11 mouse cellular contexts compared by ENCODE assay signal in genomic region chr9:46913238-46913637, GRCm38 (mm10).
DNase-seq lines count a peak whose midpoint lies in the region; ATAC-seq and TF ChIP-seq lines count a peak whose summit lies in the region.
"Had no signal": no experiment of that assay in that cellular context is flagged by ENCODE, and none has a peak within 500 bp of the region (broad histone marks: within the 10 kb centered on the region; RNA-seq: fewer than 3 reads in every experiment).

No protein-coding gene starts in this region.

- H3K4me1 ChIP-seq in lung, postnatal 0 days (ENCODE audit: insufficient read depth, low read depth, low read length) = no peaks in the 10 kb centered on the region
- no peaks in the 10 kb centered on the region for H3K4me1 ChIP-seq in lung, adult 2 months (ENCODE audit: control insufficient read depth, insufficient read depth, low read length)
- peaks cover 38% of the 10 kb centered on the region for H3K4me1 ChIP-seq in forebrain, embryonic 13.5 days

- no peak for TF ChIP-seq POLR2A in lung, adult 2 months (IDR thresholded peaks at IDR 0.05; ENCODE audit: borderline replicate concordance, extremely low read depth, low read depth, low read length)

- H3K4me2 ChIP-seq in lung, postnatal 0 days (replicated peaks; ENCODE audit: low read depth, low read length) = no peak overlapping the region
- no peak overlapping the region for H3K4me2 ChIP-seq in forebrain, embryonic 13.5 days
- H3K4me2 ChIP-seq: heart, embryonic 15.5 days; neural tube, embryonic 13.5 days had no signal

- no peak overlapping the region for H3K4me3 ChIP-seq in lung, postnatal 0 days (ENCODE audit: low read depth, low read length)
- no peak overlapping the region for H3K4me3 ChIP-seq in lung, adult 2 months (replicated peaks; ENCODE audit: extremely low read depth, low read depth, low read length)
- no peak overlapping the region for H3K4me3 ChIP-seq in forebrain, embryonic 13.5 days
- H3K4me3 ChIP-seq: heart, embryonic 15.5 days; neural tube, embryonic 13.5 days had no signal

- H3K27me3 ChIP-seq in lung, postnatal 0 days (replicated peaks; ENCODE audit: insufficient read depth, low read length) = no peaks in the 10 kb centered on the region
- no peaks in the 10 kb centered on the region for H3K27me3 ChIP-seq in forebrain, embryonic 13.5 days
- H3K27me3 ChIP-seq: heart, embryonic 15.5 days; neural tube, embryonic 13.5 days had no signal

- H3K27ac ChIP-seq in lung, postnatal 0 days (ENCODE audit: low read length) = no peak overlapping the region
- peak overlapping the region; percentile 51 for H3K27ac ChIP-seq in forebrain, embryonic 13.5 days
- H3K27ac ChIP-seq: heart, embryonic 15.5 days; neural tube, embryonic 13.5 days had no signal

- DNase-seq in lung, postnatal 0 days (ENCODE audit: low spot score) = peak; percentile 39
- DNase-seq in lung, adult 2 months = no peak
- peak; percentile 51 to 61 for DNase-seq in layer of hippocampus, postnatal 10 days (ENCODE audit: low spot score in 2 of 2)
- DNase-seq in right cerebral cortex, postnatal 10 days (ENCODE audit: low spot score in 2 of 2) = peak; percentile 79 to 84
- DNase-seq in gastrocnemius, postnatal 4 days (ENCODE audit: low spot score in 2 of 2) = no peak
- DNase-seq in kidney, postnatal 14 days = no peak
- DNase-seq: kidney, postnatal 25 days had no signal

- H3K9ac ChIP-seq in lung, postnatal 0 days (replicated peaks; ENCODE audit: low read depth) = no peak overlapping the region
- H3K9ac ChIP-seq in forebrain, embryonic 13.5 days = no peak overlapping the region
- H3K9ac ChIP-seq: heart, embryonic 15.5 days; neural tube, embryonic 13.5 days had no signal

- no peaks in the 10 kb centered on the region for H3K9me3 ChIP-seq in lung, postnatal 0 days (ENCODE audit: low read length)
- no peaks in the 10 kb centered on the region for H3K9me3 ChIP-seq in forebrain, embryonic 13.5 days (replicated peaks)
- H3K9me3 ChIP-seq: heart, embryonic 15.5 days; neural tube, embryonic 13.5 days had no signal

- no peak for TF ChIP-seq EP300 in lung, postnatal 0 days (IDR thresholded peaks at IDR 0.05)

- no peak for TF ChIP-seq CTCF in lung, postnatal 0 days (IDR thresholded peaks at IDR 0.05)
- TF ChIP-seq CTCF in lung, adult 2 months (IDR thresholded peaks at IDR 0.05; ENCODE audit: insufficient read depth, low read length) = no peak

- peak; percentile 61 for ATAC-seq in lung, postnatal 0 days
- ATAC-seq in forebrain, embryonic 13.5 days = peak; percentile 88

- WGBS in lung, postnatal 0 days = 28% methylated on average over 3 of the region's 3 CpGs
- WGBS in lung, adult 2 months = 42% methylated on average over 3 of the region's 3 CpGs
- 9% methylated on average over 3 of the region's 3 CpGs for WGBS in forebrain, embryonic 13.5 days

- H3K36me3 ChIP-seq in lung, postnatal 0 days (ENCODE audit: insufficient read depth, low read length) = no peaks in the 10 kb centered on the region
- H3K36me3 ChIP-seq in forebrain, embryonic 13.5 days (ENCODE audit: poor library complexity, severe bottlenecking) = no peaks in the 10 kb centered on the region
- H3K36me3 ChIP-seq: G1E; heart, embryonic 15.5 days; neural tube, embryonic 13.5 days had no signal

Comparison
In these comparisons a context has a peak if more than half of its experiments do, and no peak if none do; other contexts are left out.
1. DNase-seq: peak in lung, postnatal 0 days (single experiment), layer of hippocampus, postnatal 10 days (2 of 2) and right cerebral cortex, postnatal 10 days (2 of 2); none in lung, adult 2 months (single experiment), gastrocnemius, postnatal 4 days (0 of 2) and kidney, postnatal 14 days (single experiment).